Mouse (Mus musculus): ENCODE measurements at regions not wholly inside any gene's neighbourhood (a gene's known extent, or its start where the extent isn't known, plus 50 kb on each side); places are given as distances from the start of the nearest gene placed in this dataset.

DNA sequence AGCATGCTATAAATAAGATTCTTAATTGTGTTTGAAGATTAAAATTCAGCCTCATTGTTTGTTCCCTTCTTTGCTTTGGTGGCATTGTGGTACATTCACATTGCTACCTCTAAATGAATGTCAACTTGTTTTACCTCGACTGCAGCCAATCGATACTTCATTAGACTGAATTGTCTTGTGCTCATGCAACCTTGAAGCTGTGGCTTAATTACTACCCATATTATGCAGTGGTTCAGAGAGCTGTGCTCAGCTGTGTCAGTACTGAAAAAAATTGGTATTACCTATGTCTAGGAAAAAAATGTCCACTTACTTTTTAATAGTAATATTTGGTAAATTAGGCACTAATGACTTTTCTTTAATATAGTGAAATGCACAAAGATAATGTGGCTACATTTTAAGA is 1523.6 kb upstream of the Gm8797 start:
- TF ChIP-seq CTCF (conservative IDR thresholded peaks at IDR 0.05; ENCODE audit: low read length) (no peak), NANOG (IDR thresholded peaks at IDR 0.05; ENCODE audit: borderline replicate concordance, low read length) (no peak), POU5F1 (IDR thresholded peaks at IDR 0.05; ENCODE audit: borderline replicate concordance, low read length) (no peak)

All from E14TG2a.4 (cell line).